Mouse (Mus musculus) thymus, adult 2 months (tissue): Measurements from ENCODE around the gene Mib2.

ENCODE experiments used
- CTCF ChIP-seq: fragments of 200-500 bp; IDR thresholded peaks from 2 replicates; pipeline ENCODE4 v1.5.1; 2012; ENCODE audit warnings: mild to moderate bottlenecking, control low read depth, low read length, moderate library complexity, borderline replicate concordance; ENCODE audit not compliant: control insufficient read depth, poor library complexity, insufficient read depth; ENCODE audit errors: extremely low read depth
- POLR2A ChIP-seq: fragments of 200-500 bp; IDR thresholded peaks from 2 replicates; pipeline ENCODE4 v1.6.1; 2012; ENCODE audit warnings: mild to moderate bottlenecking, low read length, control low read depth, moderate library complexity; ENCODE audit not compliant: control insufficient read depth, poor library complexity, insufficient read depth; ENCODE audit errors: extremely low read depth

DNA sequence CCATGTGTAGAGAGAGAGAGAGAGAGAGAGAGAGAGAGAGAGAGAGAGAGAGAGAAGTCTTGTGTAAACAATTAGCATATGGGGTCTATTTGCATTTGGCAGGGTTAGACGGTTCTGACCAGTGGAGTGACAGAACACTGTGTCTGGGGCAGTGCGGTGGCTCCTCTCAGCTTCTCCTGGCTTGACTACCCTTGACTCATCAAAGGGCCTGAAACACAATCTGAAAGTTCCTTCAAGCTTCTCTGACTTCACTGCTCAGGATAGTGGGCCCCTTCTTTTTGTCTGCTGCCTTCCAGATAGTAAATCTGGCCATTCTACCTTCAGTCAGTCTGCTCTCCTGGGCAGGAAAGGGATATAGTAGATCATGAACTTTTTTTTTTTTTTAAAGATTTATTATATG lies 62.2 kb downstream of the Mib2 start:
- TF ChIP-seq CTCF: no peak
- TF ChIP-seq POLR2A: no peak
